Mouse (Mus musculus) E14TG2a.4 (cell line): ENCODE measurements at regions not wholly inside any gene's neighbourhood (a gene's known extent, or its start where the extent isn't known, plus 50 kb on each side); places are given as distances from the start of the nearest gene placed in this dataset.

Experiments
- CTCF ChIP-seq: conservative IDR thresholded peaks from 2 replicates; pipeline ENCODE4 v1.5.1; 2014; ENCODE audit warnings: low read length
- POU5F1 ChIP-seq: IDR thresholded peaks from 2 replicates; pipeline ENCODE4 v1.6.1; 2014; ENCODE audit warnings: low read length, borderline replicate concordance

DNA sequence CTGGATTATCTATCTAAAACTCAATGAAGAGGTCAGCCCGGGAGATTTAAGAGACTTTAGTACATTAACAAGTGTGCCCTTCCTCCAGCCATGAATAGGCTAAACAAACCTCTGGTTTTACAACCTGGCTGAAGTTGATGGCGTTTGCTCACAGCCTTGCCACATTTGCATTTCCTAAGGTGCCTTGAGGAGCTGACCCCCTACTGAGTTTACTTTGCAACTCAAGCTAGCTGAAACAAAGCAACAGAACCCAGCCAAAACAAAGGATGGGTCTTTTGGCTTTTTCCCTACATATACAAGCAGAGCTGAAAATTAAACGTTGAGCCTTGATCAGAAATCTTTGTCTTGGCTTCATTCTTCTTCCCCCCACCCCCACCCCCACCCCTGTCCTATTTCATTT lies 51.7 kb upstream of the Hpf1 start:
- TF ChIP-seq CTCF: no peak
- no peak for TF ChIP-seq POU5F1
